Mouse (Mus musculus): Measurements from ENCODE around the gene Gfpt1.

DNA sequence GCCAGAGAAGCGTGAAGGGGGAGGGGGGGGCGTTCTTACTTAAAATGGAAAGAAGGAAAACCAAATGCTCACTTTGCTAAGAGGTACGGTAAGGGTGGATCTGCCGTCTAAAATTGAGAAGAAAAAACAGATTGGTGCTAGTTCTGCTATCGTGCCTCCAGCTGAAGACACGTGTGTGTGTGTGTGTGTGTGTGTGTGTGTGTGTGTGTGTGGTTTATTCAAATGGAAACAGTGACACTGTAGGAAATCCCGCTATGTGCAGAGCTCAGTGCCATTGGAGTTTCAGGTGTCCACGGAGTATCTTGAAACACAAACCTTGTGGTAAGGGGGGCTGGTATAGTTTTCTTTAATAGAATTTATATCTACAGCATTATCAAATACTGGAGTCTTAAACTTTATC lies 11.5 kb downstream of the Gfpt1 start:
- TF ChIP-seq GATA1 (IDR thresholded peaks at IDR 0.05; ENCODE audit: borderline replicate concordance, low read length) (no peak), FLI1 (IDR thresholded peaks at IDR 0.05; ENCODE audit: low read length) (no peak)
